1 mouse cellular context compared by ENCODE assay signal in genomic region chr2:31182786-31183330, GRCm38 (mm10).
TF ChIP-seq lines count a peak whose summit lies in the region.

No protein-coding gene starts in this region.

TF ChIP-seq in MEL, 35 proteins besides CTCF, POLR2A, EP300 and RAD21 (continued from another document):
- no peak for TF ChIP-seq E2F4 (IDR thresholded peaks at IDR 0.05; ENCODE audit: borderline replicate concordance, low read depth, low read length)
